19 mouse cellular contexts compared by ENCODE assay signal in the genomic region with DNA sequence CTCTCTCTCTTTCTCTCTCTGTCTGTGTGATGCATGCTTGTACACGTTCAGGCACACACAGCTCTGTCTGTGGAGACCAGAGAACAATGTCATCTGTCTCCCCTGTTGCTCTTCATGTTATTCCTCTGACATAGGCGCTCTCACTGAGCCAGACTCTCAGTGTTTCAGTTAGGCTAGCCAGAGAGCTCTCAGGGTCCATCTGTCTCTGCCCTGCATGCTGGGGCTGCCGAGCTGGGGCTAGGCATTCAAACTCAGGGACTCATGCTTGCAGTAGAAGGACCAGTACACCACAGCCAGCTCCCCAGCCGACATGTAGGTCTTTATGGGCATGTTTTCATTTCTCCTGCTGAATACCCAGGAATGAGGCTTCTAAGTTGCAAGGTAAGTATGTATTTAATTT. TPM values are rescaled to one million over a fixed set of nuclear protein-coding genes. Genes with fewer than 3 reads are reported as not detected.
DNase-seq lines count a peak whose midpoint lies in the region; ATAC-seq lines count a peak whose summit lies in the region.
"Had no signal": no experiment of that assay in that cellular context is flagged by ENCODE, and none has a peak within 500 bp of the region (broad histone marks: within the 10 kb centered on the region; RNA-seq: fewer than 3 reads in every experiment).

No protein-coding gene starts in this region.

- 0 out of 2 replicates have a peak, but pooled peaks have one; percentile 20 for ATAC-seq in cerebellum, adult (ENCODE audit: insufficient number of reproducible peaks, low FRiP score, low TSS enrichment)
- ATAC-seq: activated CD4-positive, CD25-positive, alpha-beta regulatory T cell, adult 4 months; CD4-positive, CD25-positive, alpha-beta regulatory T cell, adult 4 months; forebrain, embryonic 13.5 days; forebrain, embryonic 15.5 days; Patski had no signal

- no peak for DNase-seq in cerebellum, postnatal 36 days
- DNase-seq in cerebellum, adult 9-10 months: peak; percentile 24
- DNase-seq in cerebellum, adult 11 months: no peak
- DNase-seq in cerebellum, postnatal 14 days: peak; percentile 16 to 46
- no peak for DNase-seq in cerebellum, postnatal 4 days (ENCODE audit: low spot score in 2 of 2)
- peak; percentile 55 for DNase-seq in heart, adult 11 months
- no peak for DNase-seq in heart, adult 18-20 months
- DNase-seq: adrenal gland, adult 8-10 months; adrenal gland, postnatal 14 days; adrenal gland, postnatal 36 days; B cell, adult 2 months; embryo, embryonic 11 days; gastrocnemius, adult 2 months had no signal

RNA-seq across cellular contexts. Expression of gene Rbm15, which starts 57.7 kb away (rescaled TPM):
- 10 to 100 TPM; 21.7 to 24.6 TPM for total RNA-seq in heart, adult 18-20 months (2021)

Comparison
In these comparisons a context has a peak if more than half of its experiments do, and no peak if none do; other contexts are left out.
1. DNase-seq: peak in cerebellum, adult 9-10 months (single experiment), cerebellum, postnatal 14 days (2 of 2) and heart, adult 11 months (single experiment); none in cerebellum, postnatal 36 days (0 of 2), cerebellum, adult 11 months (single experiment), cerebellum, postnatal 4 days (0 of 2) and heart, adult 18-20 months (0 of 2).